Mouse (Mus musculus) adrenal gland, postnatal 36 days (tissue): ENCODE measurements at regions not wholly inside any gene's neighbourhood (a gene's known extent, or its start where the extent isn't known, plus 50 kb on each side); places are given as distances from the start of the nearest gene placed in this dataset.
A peak's percentile ranks its signal among the peaks of the same experiment; 100 is the strongest.

Source experiments
- DNase-seq, 2 experiments: peaks; one replicate each; pipeline ENCODE4 v3.0.0; 2021; ENCODE audit warnings: mixed read lengths in 1 of 2

DNA sequence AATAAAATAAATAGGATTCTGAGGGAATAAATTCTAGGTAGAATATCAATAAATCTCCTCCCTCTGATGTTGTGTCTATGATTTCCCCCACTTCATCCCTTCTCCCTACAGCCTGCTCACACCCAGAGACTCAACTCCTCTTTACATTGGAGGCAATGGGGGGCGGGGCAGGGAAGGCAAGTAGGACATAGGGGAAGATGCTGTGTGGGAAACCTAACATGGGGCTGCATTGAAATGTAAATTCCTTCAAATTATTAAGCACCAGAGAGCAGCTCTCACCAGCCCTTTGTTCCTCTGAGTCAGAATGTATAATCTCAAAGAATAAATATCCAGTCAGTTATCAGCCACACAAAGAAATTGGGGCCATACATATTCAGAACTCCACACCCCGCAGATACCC lies 91.6 kb downstream of the Nuf2 start:
- no peak for DNase-seq

DNA sequence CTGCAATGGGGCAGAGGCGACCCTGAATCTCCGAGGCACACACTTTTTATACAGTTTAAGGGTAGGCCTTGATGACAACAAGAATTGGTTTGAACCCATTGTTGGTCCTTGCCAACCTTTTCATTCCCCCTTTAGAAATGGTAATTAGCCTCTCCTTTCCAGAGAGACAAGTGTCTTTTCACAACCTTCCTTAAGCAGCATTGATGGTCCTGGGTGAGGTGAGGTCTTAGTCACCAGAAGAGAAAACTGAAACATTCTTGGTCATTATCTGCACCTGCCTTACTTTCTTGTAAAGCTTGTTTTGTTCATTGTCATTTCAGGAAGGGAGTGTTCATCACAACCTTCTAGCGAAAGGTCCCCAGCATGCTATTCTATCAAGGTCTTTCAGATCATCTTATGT lies 93.3 kb downstream of the Nuf2 start:
- DNase-seq = no peak

DNA sequence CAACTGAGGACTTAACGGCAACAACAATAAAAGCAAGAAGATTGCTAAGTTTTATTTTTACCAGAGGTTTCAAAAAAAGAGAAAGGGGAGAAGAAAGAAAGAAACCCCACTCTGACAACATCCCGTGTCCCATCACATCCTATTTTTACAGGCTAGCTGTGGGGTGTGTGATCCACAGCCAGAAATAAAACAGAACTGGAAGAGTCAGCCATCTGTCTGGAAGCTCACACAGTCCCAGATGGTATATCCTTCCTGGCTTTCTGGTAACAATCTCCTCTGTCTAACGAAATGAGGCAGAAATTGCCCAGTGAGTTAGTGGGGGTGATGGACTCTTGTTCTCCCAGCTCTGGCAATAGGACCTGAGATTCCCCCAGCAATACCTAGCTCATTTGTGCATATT lies 108.9 kb downstream of the Nuf2 start:
- DNase-seq = no peak

- no peak for DNase-seq
These were observed 109.6 kb downstream of the Nuf2 start for GRCm38 (mm10) chr1:169421671-169422070.

DNA sequence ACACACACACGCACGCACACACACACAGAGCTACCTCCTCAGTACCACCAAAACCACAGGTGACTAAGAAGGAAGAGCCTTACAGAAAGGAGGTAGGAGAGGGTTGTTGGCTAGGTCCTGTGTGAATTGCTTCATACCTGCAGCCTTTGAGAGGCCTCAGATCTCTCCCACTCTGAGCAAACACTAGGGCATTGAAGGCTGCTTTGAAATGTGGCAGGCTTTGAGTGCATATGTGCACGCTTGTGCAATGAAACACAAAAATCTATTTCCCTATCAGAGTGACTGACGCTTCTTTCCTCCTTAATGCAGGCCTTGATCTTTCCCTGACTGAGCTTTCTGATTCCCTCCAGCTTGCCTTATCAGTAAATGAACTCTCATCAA lies 112.6 kb downstream of the Nuf2 start:
- DNase-seq = no peak

- peak in 1 of 2 experiments; percentile 46 for DNase-seq
These were observed 113.1 kb downstream of the Nuf2 start for GRCm38 (mm10) chr1:169417979-169418664.

DNA sequence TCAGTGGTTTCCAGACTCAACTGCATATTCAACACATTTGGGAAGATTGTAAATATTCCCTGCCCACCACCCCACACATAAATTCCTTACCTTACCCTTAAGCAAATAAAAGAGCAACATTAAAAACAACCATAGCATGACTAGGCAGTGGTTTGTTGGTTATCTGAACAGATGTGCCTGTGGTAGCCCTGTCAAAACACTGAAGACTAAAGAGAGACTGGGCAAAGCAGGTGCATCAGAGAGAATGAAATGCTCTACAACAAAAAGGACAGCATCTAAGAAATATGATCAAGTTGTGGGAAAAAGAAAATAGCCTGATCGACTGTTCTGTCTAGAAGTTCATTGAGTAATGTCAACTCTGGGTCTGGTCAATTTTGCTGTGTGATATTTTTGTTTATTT lies 114.6 kb downstream of the Nuf2 start:
- DNase-seq = no peak

GRCm38 (mm10) chr1:169408120-169408519 lies 123.1 kb downstream of the Nuf2 start:
- DNase-seq = no peak

DNA sequence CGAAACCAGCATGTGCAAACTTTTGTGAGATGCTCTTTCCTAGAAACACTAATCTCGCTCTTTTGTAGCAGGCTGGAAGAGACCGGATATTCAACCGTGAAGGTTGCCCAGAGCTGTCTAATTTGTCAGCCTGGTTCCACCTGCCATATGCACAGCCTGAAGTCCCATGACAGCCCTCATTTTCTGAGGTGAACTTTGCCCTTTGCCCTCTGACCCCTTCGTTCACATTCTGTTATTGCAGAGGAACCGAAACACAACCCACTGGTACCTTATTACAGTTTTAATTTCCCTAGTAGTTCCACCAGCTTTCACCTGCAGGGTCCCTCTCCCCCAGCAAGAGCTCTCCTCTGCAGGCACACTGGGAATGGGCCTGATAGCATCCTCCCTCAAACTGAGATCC lies 130.4 kb downstream of the Nuf2 start:
- no peak for DNase-seq

- no peak for DNase-seq
These were observed 133.9 kb downstream of the Nuf2 start for GRCm38 (mm10) chr1:169397371-169397770.

- DNase-seq = no peak
These were observed 144.2 kb downstream of the Nuf2 start for GRCm38 (mm10) chr1:169387056-169387455.

DNA sequence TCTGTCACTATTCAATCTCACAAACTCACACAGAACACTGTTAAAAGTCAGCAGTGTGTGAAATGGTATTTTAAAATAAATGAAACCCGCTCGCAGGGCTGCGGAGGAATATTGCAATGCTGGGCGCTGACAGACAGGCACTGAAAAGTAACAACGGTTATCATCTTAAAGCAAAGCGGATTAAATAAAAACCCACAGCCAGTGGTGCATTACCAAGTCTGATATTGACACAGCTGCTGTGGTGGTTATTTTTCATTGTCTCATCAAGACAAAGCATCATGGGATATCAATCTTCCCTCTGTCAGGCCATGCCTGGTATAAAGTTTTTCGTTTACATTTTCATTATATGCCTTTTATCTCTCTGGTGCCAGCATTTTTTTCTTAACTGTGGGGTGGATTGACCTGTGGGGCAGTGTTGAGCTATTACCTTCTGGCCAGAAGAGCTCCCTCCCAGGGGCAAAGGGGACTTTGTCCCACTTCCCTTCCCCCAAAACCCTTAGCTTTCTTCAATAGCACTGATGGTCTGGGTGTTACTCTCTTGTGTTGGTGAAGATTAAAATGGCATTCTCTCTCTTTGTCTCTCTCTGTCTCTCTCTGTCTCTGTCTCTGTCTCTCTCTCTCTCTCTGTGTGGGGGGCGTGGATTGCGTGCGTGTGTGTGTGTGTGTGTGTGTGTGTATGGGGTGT lies 145.4 kb downstream of the Nuf2 start:
- DNase-seq = no peak

GRCm38 (mm10) chr1:169374686-169375085 lies 156.6 kb downstream of the Nuf2 start:
- DNase-seq = no peak

- DNase-seq = no peak
These were observed 162.5 kb downstream of the Nuf2 start for GRCm38 (mm10) chr1:169368758-169369157.

GRCm38 (mm10) chr1:169367772-169368501 lies 163.3 kb downstream of the Nuf2 start:
- DNase-seq = no peak

DNA sequence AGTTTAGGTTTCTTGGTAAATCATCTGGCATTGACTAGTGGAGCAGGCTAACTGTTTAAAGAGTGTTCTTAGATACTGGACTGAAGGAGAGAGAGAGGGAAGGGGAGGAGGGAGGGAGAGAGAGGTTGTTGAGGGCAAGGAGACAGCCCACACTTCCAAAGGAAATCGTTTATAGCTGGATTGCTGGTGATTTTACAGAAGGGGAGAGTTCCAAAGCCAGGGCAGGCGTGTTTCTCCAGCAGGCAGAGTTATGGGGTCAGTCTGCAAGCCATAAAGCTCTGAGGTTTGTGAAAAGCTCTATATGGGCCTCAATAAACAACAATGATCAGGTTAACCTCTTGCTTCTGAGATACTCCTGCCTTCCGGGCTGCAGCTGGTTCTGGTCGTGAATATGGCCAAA lies 163.9 kb downstream of the Nuf2 start:
- no peak for DNase-seq

GRCm38 (mm10) chr1:169362564-169362963 lies 168.7 kb downstream of the Nuf2 start:
- no peak for DNase-seq

GRCm38 (mm10) chr1:169357652-169358241 lies 173.5 kb downstream of the Nuf2 start:
- no peak for DNase-seq

DNA sequence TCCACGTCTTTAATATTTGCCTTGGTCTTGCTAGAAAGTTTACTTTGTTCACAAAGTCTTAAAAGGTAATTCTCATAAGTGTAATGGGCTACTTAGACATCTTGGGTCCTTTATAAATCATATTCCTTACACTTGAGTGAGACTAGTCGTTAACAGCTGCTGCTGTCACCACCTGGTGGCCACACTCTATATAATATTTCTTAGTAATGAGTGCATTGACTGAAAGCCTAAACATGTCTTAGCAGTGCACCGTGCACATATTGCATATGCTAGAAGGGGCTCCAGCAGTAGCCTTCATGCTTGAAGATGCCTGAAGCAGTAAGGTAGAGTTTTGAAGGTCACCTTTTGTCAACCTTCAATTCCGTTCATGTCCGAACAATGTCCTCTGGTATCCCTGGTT lies 177.2 kb downstream of the Nuf2 start:
- DNase-seq = no peak

GRCm38 (mm10) chr1:169347692-169348091 lies 183.6 kb downstream of the Nuf2 start:
- DNase-seq = peak in 1 of 2 experiments; percentile 24

DNA sequence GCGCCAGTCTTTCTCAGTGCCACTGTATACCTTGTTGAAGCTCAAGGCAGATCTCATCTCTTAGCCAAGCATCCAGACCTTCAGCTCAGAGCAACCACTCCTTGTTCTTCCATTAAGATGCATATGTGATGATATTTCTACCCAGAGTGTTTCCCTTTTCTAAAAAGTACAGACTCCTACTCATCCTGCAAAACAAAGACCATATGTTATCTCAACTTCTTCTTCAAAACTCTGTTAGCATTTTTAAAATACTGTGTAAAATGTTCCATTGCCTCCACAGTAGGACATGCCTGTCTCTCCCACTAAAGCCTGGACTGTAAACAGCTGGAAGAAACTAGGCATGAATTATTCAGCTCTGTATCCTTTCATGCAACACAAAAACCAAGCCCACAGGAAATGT lies 184.4 kb downstream of the Nuf2 start:
- no peak for DNase-seq

GRCm38 (mm10) chr1:169341131-169341530 lies 190.1 kb downstream of the Nuf2 start:
- DNase-seq = peak in 1 of 2 experiments; percentile 20

DNA sequence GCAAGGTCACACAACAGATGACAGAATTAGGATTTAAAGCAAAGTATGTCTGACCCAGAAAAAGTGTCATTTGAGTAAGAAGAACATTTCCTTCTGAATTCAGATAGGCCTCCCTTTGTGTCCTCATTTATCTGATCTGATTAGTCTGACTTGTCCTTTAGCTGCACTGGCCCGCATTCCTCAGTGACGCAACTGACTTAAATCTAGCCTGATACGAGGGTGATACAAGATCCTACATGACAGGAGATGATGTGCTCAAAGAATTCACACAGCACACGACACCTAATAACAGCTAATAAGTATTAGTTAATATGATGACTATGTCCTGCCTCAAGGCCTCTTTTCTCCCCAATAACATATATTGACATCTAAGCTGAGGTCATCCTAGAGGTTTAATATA lies 192.8 kb downstream of the Nuf2 start:
- DNase-seq = peak; percentile 6 to 9
